Mouse (Mus musculus) cerebellum, adult 2 months (tissue): Measurements from ENCODE around the gene Ttll11.

ENCODE experiments used
- CTCF ChIP-seq: fragments of 200-500 bp; IDR thresholded peaks from 2 replicates; pipeline ENCODE4 v1.5.1; 2011; ENCODE audit warnings: low read depth, mild to moderate bottlenecking, control low read depth, low read length, moderate library complexity, borderline replicate concordance; ENCODE audit not compliant: insufficient read depth
- POLR2A ChIP-seq: fragments of 200-500 bp; IDR thresholded peaks from 2 replicates; pipeline ENCODE4 v1.6.1; 2011; ENCODE audit warnings: low read length, control low read depth, borderline replicate concordance; ENCODE audit not compliant: insufficient read depth

GRCm38 (mm10) chr2:35767834-35768537 is 211.7 kb downstream of the Ttll11 start:
- no peak for TF ChIP-seq POLR2A
- TF ChIP-seq CTCF, result no peak
